Mouse (Mus musculus) lung, adult 2 months (tissue): ENCODE results near the gene Rnf31.

Experiments
- CTCF ChIP-seq: fragments of 200-500 bp; IDR thresholded peaks from 2 replicates; pipeline ENCODE4 v1.5.1; 2011; ENCODE audit warnings: mild to moderate bottlenecking, low read length, control low read depth; ENCODE audit not compliant: insufficient read depth
- POLR2A ChIP-seq: fragments of 200-500 bp; IDR thresholded peaks from 2 replicates; pipeline ENCODE4 v1.6.1; 2011; ENCODE audit warnings: low read depth, mild to moderate bottlenecking, control low read depth, low read length, borderline replicate concordance; ENCODE audit errors: extremely low read depth

DNA sequence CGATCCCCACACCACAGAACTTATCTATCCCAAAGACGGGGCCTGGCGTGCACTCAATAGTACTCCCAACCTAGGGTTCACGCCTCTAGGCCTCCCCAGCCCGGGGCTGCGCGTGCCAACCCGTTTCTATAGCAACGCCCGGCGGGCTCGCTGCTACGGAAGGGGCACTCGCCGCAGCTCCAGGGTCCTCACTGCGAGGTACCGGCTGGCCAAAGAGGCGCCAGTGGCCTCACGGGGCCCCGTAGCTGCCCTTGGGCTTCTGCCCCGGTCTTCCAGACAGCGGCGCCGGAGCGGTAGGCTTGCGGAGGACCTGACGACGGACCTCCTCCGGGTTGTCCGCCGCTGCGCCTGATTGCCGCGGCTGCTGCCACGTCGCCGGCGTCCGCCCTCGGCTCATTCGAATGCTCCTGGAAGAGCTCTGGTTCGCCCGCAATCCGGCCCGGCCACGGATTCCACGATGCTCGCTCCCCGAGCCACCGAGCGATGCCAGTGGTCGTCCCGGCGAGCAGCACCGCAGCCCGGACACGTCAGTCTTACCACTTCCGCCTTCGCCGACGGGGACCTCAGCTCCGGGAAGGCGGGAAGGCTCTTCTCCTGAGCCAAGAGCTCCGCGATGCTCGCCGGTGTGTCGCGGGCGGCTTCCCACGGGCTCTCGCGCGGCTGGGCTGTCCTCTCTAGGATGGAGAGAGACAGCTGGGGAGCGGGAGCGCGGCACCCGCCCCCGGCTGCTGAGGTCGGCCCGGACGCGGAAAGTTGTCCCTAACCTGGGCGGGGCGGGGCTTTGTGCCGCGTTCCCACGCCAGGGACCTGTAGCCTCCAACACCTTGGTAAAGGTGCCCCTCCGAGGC is 51.8 kb downstream of the Rnf31 start, which contains the start of gene Tm9sf1:
- TF ChIP-seq CTCF (no peak), POLR2A (peak; percentile 44; the same call in 1 of the 2 replicates)
